Mouse (Mus musculus) lung, adult 2 months (tissue): ENCODE data around the gene Frs3. TPM values are rescaled to one million over a fixed set of nuclear protein-coding genes. Genes with fewer than 3 reads are reported as not detected.

Experiments used
- DNase-seq: peaks from one replicate; pipeline ENCODE4 v3.0.0; 2022
- H3K4me1 ChIP-seq: fragments of 200-500 bp; 2 replicates; pipeline ENCODE4 v1.6.1; 2011; ENCODE audit warnings: low read length; ENCODE audit not compliant: control insufficient read depth, insufficient read depth
- H3K4me3 ChIP-seq: fragments of 200-500 bp; replicated peaks from 2 replicates; pipeline ENCODE3; 2011; ENCODE audit warnings: low read depth, mild to moderate bottlenecking, control low read depth, low read length; ENCODE audit errors: extremely low read depth
- CTCF ChIP-seq: fragments of 200-500 bp; IDR thresholded peaks from 2 replicates; pipeline ENCODE4 v1.5.1; 2011; ENCODE audit warnings: mild to moderate bottlenecking, low read length, control low read depth; ENCODE audit not compliant: insufficient read depth
- POLR2A ChIP-seq: fragments of 200-500 bp; IDR thresholded peaks from 2 replicates; pipeline ENCODE4 v1.6.1; 2011; ENCODE audit warnings: low read depth, mild to moderate bottlenecking, control low read depth, low read length, borderline replicate concordance; ENCODE audit errors: extremely low read depth
- WGBS: fragments of 180-500 bp; shearing (Covaris S2); methylation state at CpG from one replicate; pipeline ENCODE4 v1.1.7; 2018; 5-methylcytosine and 5-hydroxymethylcytosine counted together
- polyA plus RNA-seq: library from polyadenylated mRNA; depleted of rRNA; stranded (reverse); fragments of >200 nt; gene quantifications from 2 replicates; pipeline ENCODE4 v1.2.3, GENCODE M21; 2012

Frs3 gene
- polyA plus RNA-seq, 1 experiment = 17.2 TPM

- no peak for TF ChIP-seq CTCF
- TF ChIP-seq POLR2A = no peak
- WGBS = 61% methylated on average over 16 of the region's 22 CpGs
Observed at GRCm38 (mm10) chr17:47712889-47713571, 24.2 kb downstream of the Frs3 start.

GRCm38 (mm10) chr17:47715037-47715436 lies 26.2 kb downstream of the Frs3 start:
- WGBS = 41% methylated on average over 3 of the region's 3 CpGs

More at GRCm38 (mm10) chr17:47712889-47713571, 24.2 kb downstream of the Frs3 start:
- Histone ChIP-seq H3K4me3 (no peak overlapping the region), H3K4me1 (no peaks in the 10 kb centered on the region)
- no peak for DNase-seq

GRCm38 (mm10) chr17:47721183-47721582 lies 32.4 kb downstream of the Frs3 start:
- Histone ChIP-seq H3K4me3 (no peak overlapping the region), H3K4me1 (no peaks in the 10 kb centered on the region)
- TF ChIP-seq POLR2A (no peak), CTCF (no peak)
- no peak for DNase-seq
- 47% methylated on average over 4 of the region's 4 CpGs for WGBS

More at GRCm38 (mm10) chr17:47715037-47715436, 26.2 kb downstream of the Frs3 start:
- DNase-seq = no peak
- Histone ChIP-seq H3K4me3 (no peak overlapping the region), H3K4me1 (no peaks in the 10 kb centered on the region)
- no peak for TF ChIP-seq POLR2A
- no peak for TF ChIP-seq CTCF

- no peak for TF ChIP-seq CTCF
- no peak for TF ChIP-seq POLR2A
- Histone ChIP-seq H3K4me1 (no peaks in the 10 kb centered on the region), H3K4me3 (no peak within 1 kb of the TSS)
- WGBS = 58% methylated on average over 11 of the region's 11 CpGs
- no peak for DNase-seq
Observed at GRCm38 (mm10) chr17:47726566-47726965, 37.7 kb downstream of the Frs3 start, which contains the start of gene Pgc. Pgc (plus strand) TSS chr17:47726842.

- TF ChIP-seq POLR2A (no peak), CTCF (no peak)
- Histone ChIP-seq H3K4me1 (no peaks in the 10 kb centered on the region), H3K4me3 (no peak overlapping the region)
- 47% methylated on average over 24 of the region's 24 CpGs for WGBS
- no peak for DNase-seq
Observed at GRCm38 (mm10) chr17:47730633-47731575, 42.1 kb downstream of the Frs3 start.

GRCm38 (mm10) chr17:47735553-47736100 lies 46.8 kb downstream of the Frs3 start:
- TF ChIP-seq CTCF (no peak), POLR2A (no peak)
- WGBS = 74% methylated on average over 14 of the region's 14 CpGs
- Histone ChIP-seq H3K4me3 (no peak overlapping the region), H3K4me1 (peaks cover 8% of the 10 kb centered on the region; the same call in 1 of the 2 replicates)
- no peak for DNase-seq

GRCm38 (mm10) chr17:47736856-47737255 lies 48.0 kb downstream of the Frs3 start, which contains the start of gene Tfeb:
Tfeb (plus strand) TSS chr17:47737030.
- peak within 1 kb of the TSS; percentile 92 for H3K4me3 ChIP-seq
- under 1% methylated on average over 39 of the region's 47 CpGs for WGBS
- H3K4me1 ChIP-seq = peaks cover 8% of the 10 kb centered on the region; the same call in 1 of the 2 replicates
- peak; percentile 97 for DNase-seq
- TF ChIP-seq POLR2A (peak; percentile 59; the same call in 1 of the 2 replicates), CTCF (no peak)

- H3K4me1 ChIP-seq = peaks cover 8% of the 10 kb centered on the region; the same call in 1 of the 2 replicates
- H3K4me3 ChIP-seq = peak overlapping the region; percentile 92
- TF ChIP-seq POLR2A (peak; percentile 68; the same call in 1 of the 2 replicates), CTCF (no peak)
- peak; percentile 89 for DNase-seq
- under 1% methylated on average over 54 of the region's 60 CpGs for WGBS
Observed at GRCm38 (mm10) chr17:47737271-47738065, 48.6 kb downstream of the Frs3 start.
